Mouse (Mus musculus): ENCODE results near the gene Pik3c2g. TPM values are rescaled to one million over a fixed set of nuclear protein-coding genes. Genes with fewer than 3 reads are reported as not detected.

Gene Pik3c2g
- total and polyA plus RNA-seq, 3 experiments: not detected

DNA sequence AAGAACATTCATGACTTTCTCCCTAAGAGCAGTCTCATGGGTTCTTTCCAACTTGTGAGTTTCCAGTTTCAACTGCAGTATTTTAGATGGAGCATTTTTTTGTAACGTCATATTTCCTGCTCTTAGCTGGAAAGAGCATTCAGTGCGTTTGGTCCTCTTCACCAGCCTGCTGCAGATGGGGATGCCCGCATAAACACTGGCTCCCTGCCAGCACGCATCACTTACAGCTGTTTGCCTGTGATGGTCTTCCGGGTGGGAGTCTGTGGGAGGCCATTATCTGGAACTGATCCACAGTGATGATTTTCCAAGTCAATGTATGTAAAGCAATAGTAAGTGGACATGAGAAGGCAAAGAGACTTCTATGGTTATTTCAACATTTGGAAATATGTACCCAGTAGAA is 151.3 kb downstream of the Pik3c2g start:
- no peaks in the 10 kb centered on the region for H3K36me3 ChIP-seq (ENCODE audit: control insufficient read depth in 1 of 2, insufficient read depth in 2 of 2, low read length in 2 of 2)
- no peak overlapping the region for H3K27ac ChIP-seq (ENCODE audit: control insufficient read depth, low read depth, low read length)
- H3K9me3 ChIP-seq (replicated peaks; ENCODE audit: insufficient read depth, low read length): no peaks in the 10 kb centered on the region
- H3K4me1 ChIP-seq (ENCODE audit: control insufficient read depth in 1 of 2, insufficient read depth in 2 of 2, low read length in 2 of 2): no peaks in the 10 kb centered on the region
- no peak for DNase-seq (ENCODE audit: low read depth, low spot score)
- no peak overlapping the region for H3K4me3 ChIP-seq (ENCODE audit: control insufficient read depth in 1 of 2, insufficient read depth in 1 of 2, low read depth in 2 of 2, low read length in 2 of 2)
- H3K9ac ChIP-seq (ENCODE audit: control insufficient read depth, low read depth, low read length, poor library complexity, severe bottlenecking): no peak overlapping the region
- H3K27me3 ChIP-seq (ENCODE audit: control insufficient read depth in 1 of 2, insufficient read depth in 2 of 2, low read length in 2 of 2): no peaks in the 10 kb centered on the region
- H3K79me2 ChIP-seq (ENCODE audit: control insufficient read depth, insufficient read depth, low read length, poor library complexity): no peaks in the 10 kb centered on the region
- no peak for TF ChIP-seq NELFE (IDR thresholded peaks at IDR 0.05; ENCODE audit: low read depth, low read length)

DNA sequence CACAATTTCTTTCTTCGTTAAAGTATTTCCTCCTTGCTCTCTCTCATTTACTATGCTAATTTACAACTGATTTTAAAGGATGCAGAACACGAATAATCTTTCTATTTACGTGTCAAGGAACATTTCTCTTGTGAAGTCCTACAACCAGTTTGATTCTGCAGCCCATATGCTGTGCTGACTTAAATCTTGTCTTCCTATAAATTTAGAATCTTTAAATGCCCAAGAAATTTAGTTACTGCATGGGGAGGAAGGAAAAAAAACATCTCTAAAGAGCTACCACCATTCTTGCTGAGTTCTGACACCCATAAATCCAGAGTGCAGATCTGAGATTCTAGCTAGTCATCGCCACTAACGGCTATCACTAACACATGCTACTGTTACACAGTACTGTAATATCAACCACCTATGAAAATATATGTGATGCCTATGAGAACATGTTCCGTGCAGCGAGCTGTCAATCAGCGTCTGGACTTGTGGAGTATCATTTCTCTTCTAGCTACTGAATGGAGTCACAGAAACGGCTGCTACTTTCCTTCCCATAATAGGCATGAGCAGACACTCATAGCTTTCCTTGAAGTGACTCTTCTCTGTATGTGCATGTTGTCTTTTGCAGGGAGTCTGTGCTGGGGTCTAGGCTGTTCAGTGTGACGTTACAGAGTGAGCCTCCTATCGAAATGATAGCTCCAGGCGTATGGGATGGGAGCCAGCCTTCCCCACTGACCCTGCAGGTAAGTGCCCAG is 155.8 kb downstream of the Pik3c2g start:
- no peak for DNase-seq (ENCODE audit: low read depth, low spot score)
- Histone ChIP-seq H3K4me1 (ENCODE audit: control insufficient read depth in 1 of 2, insufficient read depth in 2 of 2, low read length in 2 of 2) (no peaks in the 10 kb centered on the region), H3K36me3 (ENCODE audit: control insufficient read depth in 1 of 2, insufficient read depth in 2 of 2, low read length in 2 of 2) (no peaks in the 10 kb centered on the region), H3K9ac (ENCODE audit: control insufficient read depth, low read depth, low read length, poor library complexity, severe bottlenecking) (no peak overlapping the region), H3K79me2 (ENCODE audit: control insufficient read depth, insufficient read depth, low read length, poor library complexity) (no peaks in the 10 kb centered on the region), H3K27ac (ENCODE audit: control insufficient read depth, low read depth, low read length) (no peak overlapping the region), H3K9me3 (replicated peaks; ENCODE audit: insufficient read depth, low read length) (no peaks in the 10 kb centered on the region), H3K27me3 (ENCODE audit: control insufficient read depth in 1 of 2, insufficient read depth in 2 of 2, low read length in 2 of 2) (no peaks in the 10 kb centered on the region), H3K4me3 (ENCODE audit: control insufficient read depth in 1 of 2, insufficient read depth in 1 of 2, low read depth in 2 of 2, low read length in 2 of 2) (no peak overlapping the region)
- no peak for TF ChIP-seq MEF2A (IDR thresholded peaks at IDR 0.05; ENCODE audit: extremely low read depth, insufficient replicate concordance, low read depth, low read length, poor library complexity, severe bottlenecking)
- TF ChIP-seq ELF1 (IDR thresholded peaks at IDR 0.05; ENCODE audit: low read depth, low read length): no peak
- no peak for TF ChIP-seq USF1 (IDR thresholded peaks at IDR 0.05; ENCODE audit: low read depth, low read length)
- TF ChIP-seq RCOR1 (IDR thresholded peaks at IDR 0.05; ENCODE audit: low read depth, low read length): no peak
- no peak for TF ChIP-seq MAFK (IDR thresholded peaks at IDR 0.05; ENCODE audit: borderline replicate concordance, low read depth, low read length)
- no peak for TF ChIP-seq NRF1 (IDR thresholded peaks at IDR 0.05; ENCODE audit: insufficient read depth, low read depth, low read length, poor library complexity, severe bottlenecking)
- TF ChIP-seq POLR2AphosphoS2 (IDR thresholded peaks at IDR 0.05; ENCODE audit: low read length): no peak

DNA sequence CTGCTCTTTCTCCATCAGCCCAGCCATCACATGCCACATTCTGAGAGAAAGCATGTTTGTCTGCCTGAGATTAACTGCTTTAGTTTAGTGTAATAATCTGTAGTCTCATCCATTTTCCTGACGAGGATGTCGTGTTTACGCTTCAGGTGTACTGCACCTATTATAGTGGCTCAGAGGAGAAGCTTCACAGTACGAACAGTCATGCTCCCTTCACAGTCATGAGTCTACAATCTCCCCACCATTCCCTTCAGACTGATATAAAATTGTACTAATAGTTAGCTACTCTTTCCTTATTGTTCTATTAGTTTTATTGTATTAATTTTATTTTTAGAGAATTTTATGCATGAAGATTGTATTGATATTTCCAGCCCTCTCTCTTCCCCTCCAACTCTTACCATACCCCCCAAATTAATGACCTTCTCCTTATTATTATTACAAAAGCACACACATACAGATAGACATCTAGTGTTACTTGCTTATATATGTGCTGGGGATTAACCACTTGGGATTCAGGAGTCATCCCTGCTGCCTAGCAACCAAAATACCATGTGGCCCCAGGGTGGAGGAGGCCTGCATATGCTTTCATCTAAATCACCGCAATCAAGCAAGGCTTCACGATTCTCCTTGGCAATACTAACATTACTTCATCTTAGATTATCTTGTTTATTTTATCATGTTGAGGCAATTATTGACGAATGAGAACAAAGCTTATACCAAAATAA is 159.9 kb downstream of the Pik3c2g start:
- Histone ChIP-seq H3K79me2 (ENCODE audit: control insufficient read depth, insufficient read depth, low read length, poor library complexity) (no peaks in the 10 kb centered on the region), H3K36me3 (ENCODE audit: control insufficient read depth in 1 of 2, insufficient read depth in 2 of 2, low read length in 2 of 2) (no peaks in the 10 kb centered on the region), H3K4me3 (ENCODE audit: control insufficient read depth in 1 of 2, insufficient read depth in 1 of 2, low read depth in 2 of 2, low read length in 2 of 2) (no peak overlapping the region)

More for the DNA sequence above, 159.9 kb downstream of the Pik3c2g start:
- Histone ChIP-seq H3K9me3 (replicated peaks; ENCODE audit: insufficient read depth, low read length) (no peaks in the 10 kb centered on the region), H3K27ac (ENCODE audit: control insufficient read depth, low read depth, low read length) (no peak overlapping the region), H3K4me1 (ENCODE audit: control insufficient read depth in 1 of 2, insufficient read depth in 2 of 2, low read length in 2 of 2) (no peaks in the 10 kb centered on the region), H3K27me3 (ENCODE audit: control insufficient read depth in 1 of 2, insufficient read depth in 2 of 2, low read length in 2 of 2) (no peaks in the 10 kb centered on the region), H3K9ac (ENCODE audit: control insufficient read depth, low read depth, low read length, poor library complexity, severe bottlenecking) (no peak overlapping the region)
- no peak for TF ChIP-seq MYC (IDR thresholded peaks at IDR 0.05; ENCODE audit: low read depth, low read length)
- TF ChIP-seq HCFC1 (IDR thresholded peaks at IDR 0.05; ENCODE audit: low read depth, low read length): no peak
- TF ChIP-seq JUND (IDR thresholded peaks at IDR 0.05; ENCODE audit: low read depth, low read length): no peak
- no peak for TF ChIP-seq GATA1 (IDR thresholded peaks at IDR 0.05; ENCODE audit: low read depth, low read length)
- TF ChIP-seq ZNF384 (IDR thresholded peaks at IDR 0.05; ENCODE audit: low read depth, low read length): no peak
- no peak for TF ChIP-seq E2F4 (IDR thresholded peaks at IDR 0.05; ENCODE audit: borderline replicate concordance, low read depth, low read length)
- no peak for TF ChIP-seq RCOR1 (IDR thresholded peaks at IDR 0.05; ENCODE audit: low read depth, low read length)
- no peak for TF ChIP-seq MEF2A (IDR thresholded peaks at IDR 0.05; ENCODE audit: extremely low read depth, insufficient replicate concordance, low read depth, low read length, poor library complexity, severe bottlenecking)
- TF ChIP-seq BHLHE40 (IDR thresholded peaks at IDR 0.05; ENCODE audit: borderline replicate concordance, low read depth, low read length): no peak
- no peak for TF ChIP-seq RAD21 (IDR thresholded peaks at IDR 0.05; ENCODE audit: low read depth, low read length)
- TF ChIP-seq POLR2AphosphoS2 (IDR thresholded peaks at IDR 0.05; ENCODE audit: low read length): no peak
- TF ChIP-seq CHD1 (IDR thresholded peaks at IDR 0.05; ENCODE audit: low read depth, low read length): no peak
- no peak for TF ChIP-seq CTCF (IDR thresholded peaks at IDR 0.05 in 2 of 3, conservative IDR thresholded peaks at IDR 0.05 in 1 of 3; ENCODE audit: control insufficient read depth in 1 of 3, insufficient read depth in 1 of 3, low read depth in 2 of 3, low read length in 3 of 3, poor library complexity in 1 of 3, severe bottlenecking in 1 of 3)
- TF ChIP-seq MXI1 (IDR thresholded peaks at IDR 0.05; ENCODE audit: low read depth, low read length): no peak
- TF ChIP-seq MAZ (IDR thresholded peaks at IDR 0.05; ENCODE audit: low read depth, low read length): no peak
- no peak for TF ChIP-seq ETS1 (IDR thresholded peaks at IDR 0.05; ENCODE audit: low read depth, low read length)
- DNase-seq (ENCODE audit: low read depth, low spot score): no peak

Measured in MEL (cell line).